Mouse (Mus musculus): Measurements from ENCODE around the gene Nav2. TPM values are rescaled to one million over a fixed set of nuclear protein-coding genes. Genes with fewer than 3 reads are reported as not detected.

Nav2 gene
- total RNA-seq, 2 experiments from 2014 or later = 1.4 TPM

DNA sequence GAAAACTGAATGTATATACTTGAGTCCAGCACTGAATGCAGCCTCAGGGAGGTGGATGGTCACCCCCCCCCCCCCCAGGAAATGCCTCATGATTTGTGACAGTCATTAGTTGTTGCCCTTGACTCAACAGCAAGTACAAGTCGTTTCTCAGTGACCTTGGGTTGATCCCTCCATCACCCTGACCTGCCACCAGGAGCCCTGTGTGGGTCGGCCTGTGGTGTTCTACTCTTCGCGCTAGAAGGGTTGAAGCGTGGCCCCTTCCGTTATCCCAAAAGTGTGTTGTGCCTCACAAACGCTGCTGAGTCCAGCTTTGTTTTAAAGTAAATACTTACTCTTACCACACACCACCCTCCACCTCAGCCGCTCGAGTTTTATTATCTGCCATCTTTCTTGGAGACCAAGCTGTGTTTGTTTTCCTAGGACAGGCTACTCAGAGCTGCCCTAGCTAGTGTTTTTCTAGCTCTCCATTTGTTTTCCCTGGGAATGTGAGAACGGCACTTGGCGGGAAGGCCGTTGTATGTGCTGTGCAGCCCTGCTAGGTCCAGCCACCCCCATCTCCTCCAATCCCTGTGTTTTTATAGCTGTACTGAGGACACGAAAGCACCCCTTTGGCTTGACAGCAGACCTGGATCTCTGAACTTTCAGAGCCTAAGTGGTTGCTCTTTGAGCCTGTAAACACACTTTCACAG, 659.0 kb downstream of the Nav2 start:
- ATAC-seq (replicated peaks; ENCODE audit: low FRiP score, low TSS enrichment, poor library complexity, severe bottlenecking) = no peak

DNA sequence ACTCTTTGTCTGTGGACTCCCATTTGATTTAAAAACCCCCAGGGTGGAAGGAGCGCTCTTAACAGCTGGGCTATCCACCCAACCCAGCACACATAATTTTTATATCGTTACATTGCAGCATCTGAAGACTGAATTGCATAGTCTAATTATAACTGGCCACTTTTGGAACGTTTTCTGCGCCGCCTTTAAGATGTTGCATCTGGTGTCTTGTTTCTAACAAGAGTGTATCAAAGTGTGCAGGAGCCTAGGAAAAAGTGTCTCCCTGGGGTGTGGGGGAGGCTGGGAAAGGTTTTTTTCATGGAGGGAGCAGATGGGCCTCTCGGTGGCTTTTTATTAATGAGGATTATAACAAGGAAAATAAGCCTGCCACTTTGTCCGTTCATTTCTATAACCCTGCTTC, 661.1 kb downstream of the Nav2 start:
- ATAC-seq (replicated peaks; ENCODE audit: low FRiP score, low TSS enrichment, poor library complexity, severe bottlenecking) = no peak

DNA sequence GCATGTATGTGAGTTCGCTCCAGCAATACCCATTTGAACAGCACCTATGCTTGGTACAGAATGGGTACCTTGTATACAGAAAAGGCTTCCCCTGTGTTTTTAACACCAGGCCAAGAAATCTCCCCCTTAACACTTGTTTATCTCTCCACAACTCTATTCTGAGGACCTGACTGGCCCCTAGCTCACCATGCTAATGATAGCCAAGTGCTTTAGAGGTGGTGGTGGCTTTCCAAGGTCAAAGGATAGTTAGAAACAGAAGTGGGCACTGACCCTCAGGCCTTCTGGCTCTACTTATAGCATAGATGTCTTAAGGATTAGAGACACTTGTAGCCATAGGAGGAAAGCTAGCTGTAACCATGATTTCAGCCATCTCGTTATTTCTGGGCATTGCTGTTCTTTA, 663.1 kb downstream of the Nav2 start:
- ATAC-seq (replicated peaks; ENCODE audit: low FRiP score, low TSS enrichment, poor library complexity, severe bottlenecking) = no peak

DNA sequence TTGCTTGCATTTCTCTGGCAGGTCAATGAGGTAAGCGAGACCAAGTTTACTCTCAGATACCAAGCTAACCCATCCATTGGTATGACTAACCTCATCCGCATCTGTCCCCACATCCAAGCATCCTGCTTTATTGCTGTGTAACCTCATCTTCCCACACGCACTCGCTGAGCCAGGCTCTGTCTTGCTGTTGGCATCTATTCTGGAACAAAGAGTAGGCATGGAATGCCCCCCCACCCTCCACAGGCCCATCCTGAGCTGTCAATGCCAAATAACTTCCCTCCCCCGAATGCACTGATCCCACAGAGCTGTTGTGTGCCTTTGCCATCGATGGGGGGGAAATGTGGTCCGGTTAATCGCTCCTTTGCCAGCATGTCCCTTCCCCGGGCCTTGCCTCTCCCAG, 666.7 kb downstream of the Nav2 start:
- no peak for ATAC-seq (replicated peaks; ENCODE audit: low FRiP score, low TSS enrichment, poor library complexity, severe bottlenecking)

DNA sequence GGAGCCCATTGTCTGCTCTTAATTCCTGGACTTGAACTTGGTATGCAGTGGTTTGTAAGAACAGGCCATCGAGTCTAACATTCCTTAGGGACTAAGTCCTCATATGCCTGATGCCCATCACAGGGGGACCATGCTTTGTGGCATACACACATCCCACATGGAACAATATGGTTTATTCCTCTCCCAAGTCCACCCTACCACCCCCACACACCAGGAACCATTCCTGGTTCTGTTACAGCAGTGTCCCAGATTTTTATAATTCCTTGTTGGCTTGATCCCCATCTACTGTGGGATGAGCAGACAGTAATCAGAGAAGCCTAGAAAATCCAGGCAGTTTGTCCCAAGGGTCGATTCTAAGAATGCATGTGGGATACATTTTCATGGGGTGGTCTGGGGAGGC, 668.6 kb downstream of the Nav2 start:
- no peak for ATAC-seq (replicated peaks; ENCODE audit: low FRiP score, low TSS enrichment, poor library complexity, severe bottlenecking)

DNA sequence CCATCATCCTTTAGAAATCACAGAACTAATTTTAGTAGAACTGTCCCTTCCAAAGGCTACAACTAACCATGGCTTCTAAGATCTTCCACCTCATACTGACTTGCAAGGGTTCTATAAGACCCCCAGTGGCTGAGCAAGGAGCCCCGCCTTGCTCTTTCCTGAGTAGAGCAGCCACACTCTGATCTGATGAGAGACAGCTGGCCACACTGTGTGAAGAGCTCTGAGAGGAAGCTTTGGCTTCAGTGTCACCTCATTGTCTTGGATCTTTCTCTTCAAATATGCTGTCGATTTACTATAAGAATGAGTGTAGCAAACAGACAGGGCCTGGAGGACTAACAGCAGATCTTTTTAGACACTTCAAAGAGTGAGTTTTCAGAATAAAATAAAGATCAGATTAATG, 673.4 kb downstream of the Nav2 start:
- ATAC-seq (replicated peaks; ENCODE audit: low FRiP score, low TSS enrichment, poor library complexity, severe bottlenecking) = no peak

DNA sequence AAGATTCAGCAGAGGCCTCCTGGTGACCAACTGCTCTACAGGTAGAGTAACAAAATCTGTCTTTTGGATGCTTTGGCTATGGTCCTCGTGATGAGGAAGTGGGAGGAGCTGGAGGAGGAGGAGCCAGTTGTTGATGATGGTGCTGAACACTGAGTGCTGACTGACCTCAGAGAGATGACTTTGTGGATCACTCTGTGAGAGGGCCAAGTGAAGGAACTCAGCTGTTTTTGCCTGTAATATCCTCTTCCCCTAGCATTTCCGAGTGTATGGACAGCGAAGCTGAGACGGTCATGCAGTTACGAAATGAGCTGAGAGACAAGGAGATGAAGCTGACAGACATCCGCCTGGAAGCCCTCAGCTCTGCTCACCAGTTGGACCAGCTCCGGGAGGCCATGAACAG, 674.0 kb downstream of the Nav2 start:
- ATAC-seq (replicated peaks; ENCODE audit: low FRiP score, low TSS enrichment, poor library complexity, severe bottlenecking) = no peak

DNA sequence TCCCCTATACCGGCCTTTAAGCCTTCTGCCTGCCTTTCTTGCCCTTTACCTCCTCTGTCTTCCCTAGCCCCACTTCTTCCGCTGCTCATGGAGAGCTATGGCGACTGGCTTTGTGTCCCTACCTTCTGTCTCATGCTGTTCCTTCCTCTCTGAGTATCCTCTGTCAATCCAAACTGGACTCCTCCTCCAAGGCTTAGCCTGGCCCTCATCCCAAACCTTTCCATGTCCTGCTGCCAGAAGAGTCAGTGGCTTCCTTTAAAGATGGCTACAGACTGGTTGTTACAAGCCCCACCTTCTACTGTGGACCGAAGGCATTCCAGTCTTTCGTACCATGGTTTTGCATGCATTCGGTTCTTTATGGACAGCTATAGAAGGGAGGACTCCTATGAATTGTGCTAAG, 674.7 kb downstream of the Nav2 start:
- no peak for ATAC-seq (replicated peaks; ENCODE audit: low FRiP score, low TSS enrichment, poor library complexity, severe bottlenecking)

DNA sequence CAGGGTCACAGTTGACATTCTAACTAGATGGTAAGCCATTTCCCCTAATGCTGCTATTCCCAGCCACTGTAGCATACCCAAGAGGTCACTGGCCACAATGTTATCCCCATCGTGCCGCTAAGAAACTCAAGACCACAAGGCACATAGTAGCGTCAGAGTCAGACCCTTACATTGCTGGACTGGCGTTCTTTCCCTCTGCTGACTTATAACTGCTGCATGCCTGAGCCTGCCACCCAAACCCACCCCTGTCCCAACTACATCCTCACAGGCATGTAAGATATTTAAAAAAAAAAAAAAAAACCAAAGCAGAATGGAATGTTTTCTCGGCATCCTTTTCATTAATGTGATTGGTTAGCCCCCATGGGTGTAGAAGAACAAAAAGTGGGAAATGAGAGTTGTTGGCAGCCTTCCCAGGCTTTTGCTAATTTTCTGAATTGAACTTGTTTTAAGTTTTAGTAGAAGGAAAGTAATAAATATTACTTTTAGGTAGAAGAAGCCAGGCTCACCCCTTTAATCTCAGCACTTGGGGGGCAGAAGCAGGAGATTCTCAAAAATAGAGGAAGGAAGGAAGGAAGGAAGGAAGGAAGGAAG, 678.1 kb downstream of the Nav2 start:
- ATAC-seq (replicated peaks; ENCODE audit: low FRiP score, low TSS enrichment, poor library complexity, severe bottlenecking) = no peak

DNA sequence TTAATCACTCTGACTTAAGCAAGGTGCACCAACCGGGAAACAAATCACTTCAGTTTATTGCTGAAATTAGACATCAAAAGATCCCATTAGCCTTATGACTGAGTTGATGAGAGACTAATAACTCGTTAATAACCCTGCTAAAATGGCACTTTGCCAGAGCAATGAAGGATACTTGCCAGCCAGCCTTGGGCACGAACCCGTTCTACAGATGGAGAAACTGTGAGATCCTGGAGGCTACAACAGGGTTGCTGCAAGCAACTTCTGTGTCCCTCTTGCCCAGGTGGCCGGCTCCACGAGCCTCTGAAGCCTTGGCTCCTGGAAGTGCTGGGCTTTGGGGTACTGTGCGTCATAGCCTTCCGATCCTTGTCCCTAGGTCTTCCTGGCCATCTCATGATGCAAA, 681.1 kb downstream of the Nav2 start:
- no peak for ATAC-seq (replicated peaks; ENCODE audit: low FRiP score, low TSS enrichment, poor library complexity, severe bottlenecking)

DNA sequence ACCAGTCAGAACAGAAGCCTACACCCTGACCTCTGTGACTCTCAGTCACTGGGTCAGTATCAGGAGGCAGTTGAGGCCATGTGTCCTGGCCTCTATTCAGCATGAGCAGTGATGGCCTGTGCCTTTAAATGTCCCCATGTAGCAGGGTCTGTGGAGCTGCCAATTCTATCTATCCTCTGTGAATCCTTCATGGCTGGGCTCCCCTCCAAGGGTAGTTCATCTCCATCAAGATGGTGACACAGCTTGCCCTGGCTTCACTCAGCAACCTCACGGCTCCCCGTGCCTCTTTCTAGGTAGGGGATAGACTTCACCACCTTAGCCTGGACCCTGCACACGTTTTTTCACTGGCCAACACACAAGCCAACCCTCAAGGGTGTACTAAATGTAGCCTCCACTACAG, 689.3 kb downstream of the Nav2 start:
- ATAC-seq (replicated peaks; ENCODE audit: low FRiP score, low TSS enrichment, poor library complexity, severe bottlenecking) = no peak

DNA sequence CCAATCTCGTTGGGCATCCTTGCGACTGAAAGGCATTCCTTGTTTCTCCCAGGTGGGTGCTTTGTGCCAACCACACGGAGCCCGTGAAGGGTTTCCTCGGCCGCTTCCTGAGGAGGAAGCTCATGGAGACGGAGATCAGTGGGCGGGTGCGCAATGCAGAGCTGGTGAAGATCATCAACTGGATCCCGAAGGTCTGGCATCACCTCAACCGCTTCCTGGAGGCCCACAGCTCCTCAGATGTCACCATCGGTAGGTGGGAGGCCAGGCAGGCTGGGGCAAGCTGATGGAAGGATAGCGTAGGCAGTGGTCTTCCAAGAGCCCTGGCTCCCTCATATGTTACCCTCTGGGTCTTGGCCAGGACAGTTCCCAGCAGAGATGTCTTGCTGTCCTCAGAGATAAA, 689.7 kb downstream of the Nav2 start:
- no peak for ATAC-seq (replicated peaks; ENCODE audit: low FRiP score, low TSS enrichment, poor library complexity, severe bottlenecking)

DNA sequence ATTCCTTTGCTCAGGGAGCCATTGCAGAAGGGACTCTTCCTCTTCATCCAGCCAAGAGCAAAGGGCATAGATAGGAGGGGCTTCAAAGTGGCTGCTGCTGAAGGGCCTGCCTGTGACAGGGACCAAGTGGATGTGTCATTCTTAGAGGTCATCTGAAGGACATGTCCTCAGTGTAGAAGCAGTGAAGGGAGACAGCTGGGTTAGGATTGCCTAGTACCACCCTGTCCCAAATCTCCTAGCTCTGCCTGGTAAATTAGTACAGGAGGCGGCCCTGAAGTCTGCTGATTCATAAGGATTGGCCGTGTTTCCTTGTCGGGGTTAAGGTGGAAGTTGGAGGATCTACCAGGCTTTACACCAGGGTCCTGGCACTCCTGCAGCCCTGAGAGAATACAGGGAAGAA, 691.4 kb downstream of the Nav2 start:
- ATAC-seq (replicated peaks; ENCODE audit: low FRiP score, low TSS enrichment, poor library complexity, severe bottlenecking) = no peak

DNA sequence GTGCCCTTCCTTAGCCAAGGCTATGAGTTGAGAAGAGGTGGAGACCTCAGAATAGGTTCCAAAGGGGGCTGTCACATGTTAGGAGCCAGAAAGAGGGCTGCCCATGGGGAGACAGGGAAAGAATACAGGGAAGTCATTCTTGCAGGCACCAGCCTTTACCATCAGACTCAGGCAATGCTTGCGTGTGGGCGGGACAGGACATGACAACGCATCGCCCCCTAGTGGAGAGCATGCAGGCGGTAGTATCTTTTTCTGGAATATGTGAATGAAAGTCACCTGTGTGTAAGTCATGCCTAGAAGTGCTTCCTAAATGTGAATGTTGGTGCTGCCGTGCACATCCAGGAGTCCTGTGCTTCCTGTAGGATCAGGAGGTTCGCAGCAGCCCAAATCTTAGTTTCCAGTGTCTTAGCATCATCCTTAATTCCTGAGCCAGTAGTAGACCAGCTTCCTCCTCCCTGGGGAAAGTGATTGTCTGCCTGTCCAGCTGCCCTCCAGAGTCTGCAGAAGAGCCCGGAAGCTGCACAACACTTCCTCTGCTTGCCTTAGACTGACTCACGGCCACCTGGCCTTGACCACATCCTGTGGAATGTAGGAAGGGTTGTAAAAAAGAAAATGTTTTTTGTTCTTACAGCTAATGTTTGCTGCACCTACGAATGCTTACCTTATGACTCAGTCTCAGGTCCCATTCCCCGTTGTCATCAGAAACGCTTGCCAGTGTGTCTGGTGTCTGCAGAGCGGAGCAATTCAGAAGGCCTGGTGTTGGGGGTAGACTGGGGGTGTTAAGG, 692.9 kb downstream of the Nav2 start:
- peak; percentile 84 for ATAC-seq (replicated peaks; ENCODE audit: low FRiP score, low TSS enrichment, poor library complexity, severe bottlenecking)

DNA sequence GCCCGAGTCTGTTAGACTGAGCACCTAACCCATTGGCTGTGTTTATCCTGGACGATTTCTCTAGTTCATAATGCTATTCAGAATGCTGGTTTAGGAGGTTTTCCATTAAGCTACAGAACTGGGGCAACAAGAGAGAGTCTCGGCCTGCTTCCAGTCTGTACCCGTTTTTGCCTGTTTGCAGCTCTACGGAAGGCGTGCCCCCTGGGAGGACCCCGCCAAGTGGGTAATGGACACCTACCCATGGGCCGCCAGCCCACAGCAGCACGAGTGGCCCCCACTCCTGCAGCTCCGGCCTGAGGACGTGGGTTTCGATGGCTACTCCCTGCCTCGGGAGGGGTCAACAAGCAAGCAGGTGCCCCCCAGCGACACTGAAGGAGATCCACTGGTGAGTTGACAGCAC, 695.7 kb downstream of the Nav2 start:
- ATAC-seq (replicated peaks; ENCODE audit: low FRiP score, low TSS enrichment, poor library complexity, severe bottlenecking) = no peak

DNA sequence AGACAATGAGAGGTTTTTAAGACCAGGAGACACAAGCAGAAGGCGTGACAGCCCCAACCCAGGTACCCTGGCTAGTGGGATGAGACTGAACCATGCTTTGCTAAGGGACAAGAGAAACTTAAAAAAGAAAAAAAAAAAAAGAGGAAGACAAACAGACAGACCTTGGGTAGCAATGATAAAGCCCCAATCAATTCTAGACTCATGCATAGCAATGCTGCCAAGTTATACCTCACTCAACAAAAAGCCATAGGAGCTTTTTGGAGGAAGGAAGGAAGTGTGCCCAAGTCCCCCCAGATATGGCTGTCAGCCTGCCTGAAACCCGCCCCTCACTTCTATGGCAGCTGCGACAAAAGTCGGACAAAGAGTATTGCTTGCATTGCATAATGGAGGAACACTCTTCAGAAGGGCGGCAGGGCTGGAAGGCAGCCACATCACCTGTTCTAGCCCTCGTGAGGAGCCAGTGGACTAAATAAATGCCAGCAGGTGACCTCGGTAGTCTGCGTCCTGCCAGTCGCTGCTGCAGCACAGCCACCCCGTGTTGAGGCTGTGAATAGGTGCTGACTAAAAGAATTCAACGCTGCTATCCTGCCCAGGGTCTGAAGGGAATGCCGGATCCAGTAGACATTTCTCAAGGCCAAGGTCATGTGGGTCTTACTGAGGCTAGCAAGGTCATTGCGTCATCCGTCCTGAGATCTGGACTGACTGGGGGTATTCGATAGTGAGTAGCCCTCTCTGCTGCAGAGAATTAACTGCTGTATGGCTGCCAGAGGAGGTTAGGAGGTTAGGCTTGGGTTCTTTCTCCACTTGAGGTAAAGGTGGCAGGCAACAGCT, 696.7 kb downstream of the Nav2 start:
- ATAC-seq (replicated peaks; ENCODE audit: low FRiP score, low TSS enrichment, poor library complexity, severe bottlenecking) = no peak

DNA sequence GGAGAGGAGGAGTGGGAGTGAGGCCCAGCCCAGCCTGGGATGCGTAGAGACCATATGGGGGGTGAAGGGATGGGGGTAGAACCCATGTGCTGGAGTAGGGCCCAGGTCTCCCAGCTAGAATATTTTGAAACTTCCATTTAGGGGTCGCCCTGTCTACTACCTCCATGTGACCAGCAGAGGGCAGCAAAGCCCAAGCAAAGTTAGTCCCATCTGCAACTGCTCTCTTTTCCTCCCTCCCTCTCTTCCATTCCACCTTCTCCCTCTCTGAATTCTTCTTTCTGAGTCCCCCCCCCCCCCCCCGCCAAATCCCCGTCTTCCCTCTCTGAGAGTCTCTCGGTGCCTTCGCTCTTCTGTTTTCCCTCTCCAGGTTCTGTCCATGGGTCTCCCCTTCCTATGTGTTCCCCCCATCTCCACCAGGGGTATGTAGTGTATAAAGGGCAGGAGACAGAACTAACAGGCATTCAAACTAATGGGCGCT, 707.8 kb downstream of the Nav2 start:
- ATAC-seq (replicated peaks; ENCODE audit: low FRiP score, low TSS enrichment, poor library complexity, severe bottlenecking) = peak; percentile 77

DNA sequence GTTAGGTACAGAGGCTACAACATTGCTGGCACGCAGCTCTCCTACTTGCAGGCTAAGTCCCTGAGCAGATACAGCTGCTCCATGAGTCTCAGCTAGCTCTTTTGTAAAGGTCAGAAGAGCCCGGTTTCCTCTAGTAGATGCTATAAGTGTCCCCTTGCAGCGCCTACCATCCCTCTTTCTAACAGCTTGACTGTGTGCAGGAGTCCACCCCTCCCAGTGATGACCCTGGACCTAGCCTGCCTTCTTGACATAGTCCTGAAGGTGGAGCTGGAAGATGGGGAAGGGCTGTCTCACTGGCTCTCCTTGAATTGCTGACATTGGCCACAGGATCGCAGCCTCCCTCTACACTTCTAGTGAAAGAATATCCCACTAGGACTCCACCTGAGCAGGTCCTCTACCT, 708.6 kb downstream of the Nav2 start:
- no peak for ATAC-seq (replicated peaks; ENCODE audit: low FRiP score, low TSS enrichment, poor library complexity, severe bottlenecking)

DNA sequence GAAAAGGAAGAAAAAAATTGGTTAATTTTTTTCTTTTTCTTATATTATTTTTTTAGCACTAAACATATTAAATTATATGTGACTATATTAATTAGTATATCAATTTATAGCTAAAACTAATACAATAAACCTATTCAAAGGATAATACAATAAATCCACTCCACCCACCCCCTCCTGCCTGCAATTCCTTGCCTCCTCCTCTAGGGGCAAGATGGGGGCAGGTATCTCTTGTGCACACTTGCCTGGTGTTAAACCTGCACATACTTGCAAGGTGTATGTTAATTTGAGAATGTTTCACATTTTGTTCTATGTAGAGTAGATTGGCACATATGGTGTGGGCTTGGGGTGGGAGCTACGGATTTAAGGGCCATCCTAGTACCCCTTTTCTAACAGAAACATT, 711.6 kb downstream of the Nav2 start:
- no peak for ATAC-seq (replicated peaks; ENCODE audit: low FRiP score, low TSS enrichment, poor library complexity, severe bottlenecking)

DNA sequence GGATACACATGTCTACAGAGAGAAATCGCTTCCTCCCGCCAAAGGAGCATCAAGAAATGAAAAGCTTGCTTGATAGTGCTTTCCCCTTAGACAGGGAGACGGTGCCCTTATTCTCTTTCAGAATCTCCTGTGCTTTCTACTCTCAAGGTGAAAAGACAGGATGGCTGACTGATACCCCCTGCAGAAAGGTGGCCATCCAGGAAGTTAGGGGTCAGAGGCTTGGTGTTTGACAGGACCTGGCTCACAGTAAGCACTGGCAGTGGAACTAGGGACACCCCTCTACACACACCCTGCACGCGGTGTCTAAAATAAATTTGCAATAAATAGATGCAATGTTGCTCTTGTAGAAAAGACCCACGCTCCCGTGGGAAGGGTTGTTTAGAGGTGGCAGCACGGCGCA, 723.4 kb downstream of the Nav2 start:
- no peak for ATAC-seq (replicated peaks; ENCODE audit: low FRiP score, low TSS enrichment, poor library complexity, severe bottlenecking)

All from megakaryocyte-erythroid progenitor cell, adult 5-6 weeks (primary cell).